Mouse (Mus musculus): Measurements from ENCODE around the gene Dennd2a. TPM values are rescaled to one million over a fixed set of nuclear protein-coding genes. Genes with fewer than 3 reads are reported as not detected.

The Dennd2a gene
- 1 to 10 TPM; 5.8 to 6.2 TPM for total RNA-seq (2021)
- long read RNA-seq, experiment 1, full-length matches to known transcripts, result 2 of 4 reads
- long read RNA-seq, experiment 1, partial matches to known transcripts, result 1 of 4 reads
- long read RNA-seq, experiment 1, other reads (novel, unspliced or antisense), result 1 of 4 reads
- long read RNA-seq, experiment 2, partial matches to known transcripts, result 0 of 2 reads
- long read RNA-seq, experiment 2, other reads (novel, unspliced or antisense), result 2 of 2 reads

DNA sequence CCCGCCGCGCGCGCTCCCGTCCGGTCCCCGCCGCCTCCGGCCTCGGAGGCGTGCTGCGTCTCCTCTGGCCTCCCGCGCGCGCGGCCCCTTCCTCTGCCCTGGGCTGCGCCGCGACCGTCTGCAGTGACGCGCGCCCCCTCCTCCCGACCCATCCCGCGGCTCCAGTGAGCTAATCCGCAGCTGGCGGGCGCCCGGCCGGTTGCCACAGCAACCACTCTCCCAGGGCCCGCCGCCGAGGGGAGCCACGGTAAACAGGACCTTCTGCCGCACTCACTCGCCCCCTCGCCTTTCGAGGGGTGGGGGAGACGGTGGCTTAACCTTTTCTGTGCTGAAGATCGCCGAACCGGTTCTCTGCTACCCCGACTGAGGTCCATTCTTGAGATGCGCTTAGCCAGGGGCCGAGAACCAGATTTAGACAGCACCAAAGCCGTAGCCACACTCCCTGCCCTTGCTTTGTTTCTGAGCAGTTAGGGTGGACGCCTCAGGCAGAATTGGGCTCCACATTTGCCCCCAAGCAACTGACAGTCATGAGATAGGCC is at the start of gene Dennd2a:
Gene Dennd2a, minus strand, starts transcription at position 145 of the 539 bp plus-strand sequence.
- peak; percentile 82 to 83 for DNase-seq

DNA sequence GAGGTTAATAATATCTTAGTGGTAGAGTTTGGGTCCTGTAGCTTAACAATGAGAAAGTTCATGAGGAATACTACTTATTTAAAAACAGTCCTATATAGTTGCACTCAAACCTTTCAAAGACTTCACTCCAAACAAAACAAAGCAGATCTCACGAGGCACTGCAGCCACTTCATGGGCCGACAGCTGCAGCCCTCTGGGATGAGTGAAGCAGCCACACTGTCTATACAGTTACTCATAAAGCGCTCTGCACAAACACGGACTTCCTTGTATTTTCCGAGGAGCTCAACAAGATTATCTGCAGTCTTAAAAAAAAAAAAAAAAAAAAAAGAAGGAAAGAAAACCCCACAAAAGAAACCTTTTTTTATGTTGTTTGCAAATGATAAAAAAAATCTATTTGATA is 49.7 kb upstream of the Dennd2a start:
- DNase-seq, result no peak

- no peak for DNase-seq
Measured at GRCm38 (mm10) chr6:39606862-39607261, 49.2 kb upstream of the Dennd2a start.

DNA sequence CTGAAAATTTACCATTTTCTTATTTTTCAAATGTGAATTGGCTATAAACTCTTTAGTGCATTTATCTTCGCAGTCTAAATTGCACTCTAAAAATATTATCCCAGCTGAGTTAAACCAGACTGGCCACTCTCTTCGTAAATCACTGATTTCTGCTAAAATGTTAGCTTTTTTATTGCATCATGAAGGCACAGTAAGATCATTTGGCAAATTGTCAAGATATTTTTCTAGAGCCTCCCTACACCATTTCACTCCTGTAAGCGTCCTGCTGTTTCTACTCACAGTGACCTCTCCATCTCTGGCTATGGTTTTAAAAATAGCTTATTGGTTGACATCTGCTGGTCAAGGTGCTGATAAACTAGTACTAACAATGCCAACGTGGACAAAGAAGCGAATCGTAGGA is 48.4 kb upstream of the Dennd2a start:
- DNase-seq, result no peak

DNA sequence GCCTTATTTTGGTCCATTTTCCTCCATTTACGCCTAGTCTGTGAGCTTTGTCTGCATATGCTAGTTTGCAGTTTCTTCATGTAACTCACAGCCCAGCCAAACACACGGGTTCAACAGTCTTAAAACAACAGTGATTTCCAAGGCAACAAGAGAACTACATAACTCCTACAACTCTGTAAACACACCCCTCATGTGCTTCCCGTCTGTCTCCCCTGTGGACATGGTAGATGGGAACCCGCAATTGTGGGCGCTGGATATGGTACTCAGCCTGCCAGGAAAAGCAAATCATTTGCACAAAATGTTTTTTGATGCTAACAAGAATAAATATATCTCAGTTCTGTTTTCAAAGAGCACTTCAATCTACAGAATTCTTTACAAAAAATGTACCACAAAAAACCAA is 46.9 kb upstream of the Dennd2a start:
- DNase-seq, result no peak

- DNase-seq, result no peak
Measured at GRCm38 (mm10) chr6:39601828-39602227, 44.2 kb upstream of the Dennd2a start.

DNA sequence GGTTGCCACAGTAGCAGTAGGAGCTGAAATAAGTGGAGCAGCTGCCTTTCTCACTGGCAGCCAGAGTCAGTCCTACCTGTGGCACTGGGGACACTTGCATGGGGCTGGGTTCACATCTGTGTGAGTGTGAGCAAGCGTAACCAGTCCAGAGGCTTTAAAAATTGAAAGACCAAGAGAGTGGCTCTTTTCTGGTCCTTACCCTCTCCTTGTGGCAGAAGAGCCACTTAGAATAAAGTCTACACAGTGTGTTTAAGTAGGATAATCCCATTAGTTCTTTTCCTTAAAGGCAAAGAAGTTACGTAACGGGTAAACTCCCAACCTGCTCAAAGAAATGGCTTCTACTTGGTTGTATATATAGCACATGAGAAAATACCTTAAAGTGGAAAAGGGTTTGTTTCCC is 43.2 kb upstream of the Dennd2a start:
- no peak for DNase-seq

GRCm38 (mm10) chr6:39592401-39593214 is 34.9 kb upstream of the Dennd2a start, which contains the start of gene Ndufb2:
Ndufb2 (plus strand) TSS chr6:39592574.
- peak; percentile 96 to 97 for DNase-seq

DNA sequence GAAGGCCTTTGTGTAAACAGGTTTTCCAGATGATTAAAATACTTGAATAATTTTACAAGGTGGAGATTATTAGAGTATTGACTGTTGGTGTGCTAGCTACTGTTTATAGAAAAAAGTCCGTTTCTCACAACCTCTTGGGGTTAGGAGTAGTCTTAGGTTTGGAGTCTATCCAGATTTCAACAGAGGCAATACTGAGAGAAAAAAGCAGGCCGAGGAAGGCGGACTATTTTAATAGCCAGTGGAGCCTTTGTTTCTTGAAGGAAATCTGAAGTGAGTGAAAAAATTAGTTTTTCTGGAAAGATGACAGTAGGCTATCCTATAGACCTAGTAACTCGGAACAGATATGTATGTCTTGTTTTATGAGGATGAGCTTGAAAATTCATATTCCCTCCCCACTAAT is 33.8 kb upstream of the Dennd2a start:
- no peak for DNase-seq

- no peak for DNase-seq
Measured at GRCm38 (mm10) chr6:39585517-39585916, 27.9 kb upstream of the Dennd2a start, which contains the start of gene Gm42420. Gm42420 (plus strand) TSS chr6:39585753.

GRCm38 (mm10) chr6:39581087-39581784 is 23.6 kb upstream of the Dennd2a start:
- no peak for DNase-seq

DNA sequence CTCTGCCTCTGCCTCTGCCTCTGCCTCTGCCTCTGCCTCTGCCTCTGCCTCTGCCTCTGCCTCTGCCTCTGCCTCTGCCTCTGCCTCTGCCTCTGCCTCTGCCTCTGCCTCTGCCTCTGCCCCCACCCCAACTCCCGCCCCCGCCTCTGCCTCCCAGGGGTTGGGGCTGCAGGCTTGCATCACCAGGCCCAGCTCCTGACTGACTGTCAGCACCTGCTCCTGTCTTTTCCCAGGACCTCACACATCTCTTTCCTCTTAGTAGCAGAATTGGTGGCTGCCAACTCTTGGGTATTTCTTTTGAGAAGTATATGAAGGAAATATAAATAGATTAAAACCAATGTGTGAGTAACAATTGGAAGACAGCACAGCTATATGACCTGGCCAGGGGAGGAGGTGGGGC is 22.9 kb upstream of the Dennd2a start:
- DNase-seq, result no peak

- DNase-seq, result no peak
Measured at GRCm38 (mm10) chr6:39579552-39579951, 21.9 kb upstream of the Dennd2a start.

- no peak for DNase-seq
Measured at GRCm38 (mm10) chr6:39574951-39575350, 17.3 kb upstream of the Dennd2a start.

- peak; percentile 39 to 54 for DNase-seq
Measured at GRCm38 (mm10) chr6:39574555-39574869, 16.8 kb upstream of the Dennd2a start.

- DNase-seq, result peak; percentile 85 to 90
Measured at GRCm38 (mm10) chr6:39573791-39574554, 16.3 kb upstream of the Dennd2a start, which contains the start of gene Adck2. Adck2 (plus strand) TSS chr6:39573873.

DNA sequence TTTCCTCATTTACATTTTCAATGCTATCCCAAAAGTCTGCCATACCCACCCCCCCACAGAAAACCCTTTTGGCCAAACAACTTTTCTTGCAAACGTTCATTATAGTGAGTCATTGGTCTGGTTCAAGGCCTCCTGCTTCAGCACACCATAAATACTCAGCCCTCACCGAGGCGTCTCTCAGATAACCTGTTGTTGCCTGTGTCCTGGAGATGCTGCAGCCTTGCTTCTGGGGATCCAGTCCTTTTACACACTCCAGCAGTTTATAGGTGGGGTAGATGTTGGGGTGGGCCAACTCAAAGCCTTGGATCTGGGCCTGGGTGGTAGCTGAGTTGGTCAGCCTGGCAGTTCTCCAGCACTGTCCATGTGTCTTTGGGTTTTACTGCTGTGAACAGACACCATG is 12.8 kb upstream of the Dennd2a start:
- DNase-seq, result no peak

- DNase-seq, result peak; percentile 29 to 62
Measured at GRCm38 (mm10) chr6:39567528-39567927, 9.9 kb upstream of the Dennd2a start.

- DNase-seq, result peak; percentile 87 to 91
Measured at GRCm38 (mm10) chr6:39562166-39563015, 4.7 kb upstream of the Dennd2a start.

- no peak for DNase-seq
Measured at GRCm38 (mm10) chr6:39559276-39559939, 1.7 kb upstream of the Dennd2a start.

Data from heart, adult 18-20 months (tissue).